Mouse (Mus musculus): ENCODE results near the gene Cyb561a3.

Cyb561a3 gene

DNA sequence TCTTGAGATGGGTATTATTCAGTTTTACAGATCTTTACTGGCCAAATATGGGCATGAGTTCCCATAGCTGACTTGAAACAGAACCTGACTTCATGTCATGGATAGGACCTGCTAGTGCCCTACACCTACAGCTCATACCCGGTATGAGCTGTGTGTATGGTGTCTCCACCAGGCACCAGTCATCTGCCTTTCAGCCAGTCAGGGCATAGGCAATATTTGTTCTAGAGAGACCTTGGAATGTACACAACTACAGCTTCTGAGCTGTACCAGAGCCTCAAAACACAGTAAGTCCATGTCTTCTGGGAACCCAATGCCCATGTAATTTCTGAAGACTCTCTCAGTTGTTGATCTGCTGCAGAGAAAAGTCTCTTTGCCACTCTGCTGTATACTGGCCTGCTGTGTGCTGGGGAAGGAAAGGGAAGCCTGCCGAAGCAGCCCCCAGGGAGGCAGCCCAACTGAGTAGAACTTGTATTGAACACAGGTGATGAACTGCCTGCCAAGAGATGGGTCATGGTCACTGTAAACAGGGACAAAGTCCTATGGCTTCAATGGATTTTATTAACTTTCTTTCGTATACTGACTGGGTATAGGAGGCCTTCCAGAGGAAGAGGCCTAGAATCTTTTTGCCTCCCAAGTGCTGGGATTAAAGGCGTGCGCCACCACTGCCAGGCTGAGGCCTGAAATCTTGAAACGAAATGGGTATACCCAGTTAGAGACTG lies 14.8 kb downstream of the Cyb561a3 start:
- DNase-seq = no peak

DNA sequence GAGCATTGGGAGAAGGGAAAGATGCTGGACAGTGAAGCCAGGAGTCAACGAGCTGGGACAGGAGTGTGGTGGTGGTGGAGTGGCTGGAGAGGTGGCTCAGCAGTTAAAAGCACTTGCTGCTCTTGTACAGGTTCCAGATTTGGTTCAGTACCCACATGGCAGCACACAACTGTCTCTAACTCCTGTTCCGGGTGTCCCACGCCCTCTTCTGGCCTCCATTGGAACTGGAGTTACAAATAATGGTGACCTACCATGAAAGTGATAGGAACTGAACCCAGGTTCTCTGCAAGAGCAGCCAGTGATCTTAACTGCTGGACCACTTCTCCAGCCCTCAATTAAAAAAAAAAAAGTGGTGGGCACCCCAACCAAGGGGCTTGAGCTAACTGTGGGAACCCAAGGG lies 21.2 kb downstream of the Cyb561a3 start:
- no peak for DNase-seq

DNA sequence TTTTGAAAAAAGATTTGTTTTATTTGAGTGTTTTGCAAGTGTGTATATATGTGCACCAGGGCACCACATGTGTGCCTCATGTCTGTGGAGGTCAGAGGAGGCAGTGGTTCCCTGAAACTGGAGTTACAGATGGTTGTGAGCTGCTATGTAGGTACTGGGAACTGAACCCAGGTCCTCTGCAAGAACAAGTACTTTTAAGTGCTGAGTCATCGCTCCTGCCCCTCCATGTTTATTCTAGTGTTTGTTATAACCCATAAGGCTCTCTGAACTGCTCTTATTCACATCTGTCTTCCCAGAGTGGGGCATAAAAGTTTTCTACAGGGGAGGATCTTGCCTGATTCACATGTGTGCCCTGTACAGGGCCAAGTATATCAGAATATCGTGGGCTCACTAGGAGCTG lies 22.7 kb downstream of the Cyb561a3 start:
- no peak for DNase-seq

DNA sequence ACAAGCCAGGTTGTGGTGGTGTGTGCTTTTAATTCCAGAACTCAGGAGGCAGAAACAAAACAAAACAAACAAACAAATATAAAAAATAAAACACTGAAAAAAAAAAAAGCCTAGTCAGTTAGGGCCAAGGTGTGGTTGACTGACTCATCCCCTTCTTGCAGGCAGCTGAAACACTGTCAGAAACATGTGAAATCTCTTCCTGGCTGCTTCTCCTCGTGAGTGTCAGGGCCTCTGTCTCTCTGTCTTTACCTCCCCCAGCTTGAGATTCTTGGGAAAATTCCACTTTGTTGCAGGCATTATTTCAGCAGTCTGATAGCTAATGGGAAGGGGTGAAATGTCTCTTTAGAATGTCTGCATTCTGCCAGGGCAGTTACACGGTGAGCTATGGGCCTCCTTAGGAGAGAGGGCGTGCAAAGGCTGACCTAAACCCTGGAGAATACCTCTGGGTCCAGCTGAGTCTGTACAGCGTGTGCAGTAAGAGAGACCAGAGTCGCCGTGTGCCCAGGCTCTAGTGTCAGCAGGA lies 25.3 kb downstream of the Cyb561a3 start:
- no peak for DNase-seq

DNA sequence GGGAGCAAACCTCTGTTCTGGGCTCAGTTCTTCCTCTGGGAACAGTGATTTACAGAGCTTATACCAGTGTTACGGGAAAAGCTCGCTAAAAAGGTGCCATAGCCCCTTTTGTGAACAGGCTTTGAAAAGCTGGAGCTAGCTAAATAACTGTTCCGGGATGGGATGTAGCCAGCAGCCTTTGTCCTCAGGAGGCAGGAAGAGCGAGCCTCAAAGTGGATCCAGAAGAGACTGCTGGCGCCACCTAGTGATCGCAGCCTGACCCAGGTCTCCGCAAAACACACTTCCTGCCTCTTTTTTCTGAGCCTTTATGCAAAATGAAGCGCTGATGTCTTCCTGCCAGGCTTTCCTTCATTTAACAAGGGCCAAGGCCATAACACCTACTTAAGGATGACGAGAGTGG lies 25.8 kb downstream of the Cyb561a3 start:
- peak; percentile 85 for DNase-seq

DNA sequence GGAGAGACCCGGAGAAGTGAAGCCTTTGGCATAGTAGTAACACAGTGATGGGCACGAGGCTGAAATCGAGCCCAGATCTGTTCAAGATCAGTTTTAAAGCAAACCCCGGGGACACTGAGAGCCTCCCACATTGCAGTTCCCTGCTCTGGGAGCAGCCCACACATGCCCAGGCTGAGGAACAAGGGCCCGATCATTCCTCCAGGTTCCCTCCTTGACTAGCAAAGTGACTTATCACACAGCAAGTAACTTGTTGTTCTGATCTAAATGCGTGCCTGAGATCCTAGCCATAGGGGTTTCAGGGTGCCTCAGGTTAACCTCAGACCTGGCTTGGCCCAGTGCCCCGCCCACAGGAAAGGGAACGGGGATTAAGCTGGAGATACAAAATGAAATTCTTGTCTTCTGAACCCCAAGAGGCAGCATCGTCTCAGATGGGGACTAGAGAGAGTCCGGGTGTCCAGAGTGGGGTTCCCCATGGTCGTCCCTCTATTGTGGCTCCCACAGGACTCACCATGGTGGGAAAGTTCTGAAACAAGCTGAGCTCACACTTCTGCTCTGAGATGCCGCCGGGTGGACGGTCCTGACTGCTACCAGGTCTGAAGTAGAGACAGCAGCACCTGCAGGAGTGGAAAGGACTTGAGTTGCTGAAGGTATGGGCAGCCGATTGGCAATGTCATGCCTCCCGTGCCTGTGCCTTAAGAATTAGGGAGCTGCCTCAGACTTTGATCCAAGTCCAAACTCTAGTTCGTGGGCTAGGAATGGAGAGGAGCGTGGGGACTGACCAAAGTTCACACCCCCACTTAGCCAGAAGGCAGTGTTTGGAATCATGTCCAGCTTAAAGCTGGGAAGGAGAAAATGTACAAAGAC lies 26.9 kb downstream of the Cyb561a3 start:
- DNase-seq = peak; percentile 35

DNA sequence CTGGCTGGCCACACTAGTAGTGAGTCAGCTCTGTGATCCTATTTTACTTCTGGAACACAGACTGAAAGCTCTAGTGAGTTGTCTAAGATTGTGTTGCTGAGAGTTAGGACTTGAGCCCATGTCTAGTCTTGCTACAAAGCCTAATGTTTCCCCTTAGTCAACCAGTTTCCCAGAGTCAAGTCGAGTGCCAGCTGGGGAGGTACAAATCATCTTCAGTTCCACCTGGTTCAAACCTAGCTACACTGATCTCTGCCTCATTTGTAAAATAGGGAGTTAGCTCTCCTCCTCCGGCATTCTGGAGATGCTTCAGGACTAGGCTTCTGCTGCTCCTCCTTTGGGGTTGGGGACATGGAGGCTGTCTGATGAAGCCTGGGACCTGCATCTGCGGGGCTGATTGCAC lies 27.6 kb downstream of the Cyb561a3 start:
- DNase-seq = peak; percentile 7

DNA sequence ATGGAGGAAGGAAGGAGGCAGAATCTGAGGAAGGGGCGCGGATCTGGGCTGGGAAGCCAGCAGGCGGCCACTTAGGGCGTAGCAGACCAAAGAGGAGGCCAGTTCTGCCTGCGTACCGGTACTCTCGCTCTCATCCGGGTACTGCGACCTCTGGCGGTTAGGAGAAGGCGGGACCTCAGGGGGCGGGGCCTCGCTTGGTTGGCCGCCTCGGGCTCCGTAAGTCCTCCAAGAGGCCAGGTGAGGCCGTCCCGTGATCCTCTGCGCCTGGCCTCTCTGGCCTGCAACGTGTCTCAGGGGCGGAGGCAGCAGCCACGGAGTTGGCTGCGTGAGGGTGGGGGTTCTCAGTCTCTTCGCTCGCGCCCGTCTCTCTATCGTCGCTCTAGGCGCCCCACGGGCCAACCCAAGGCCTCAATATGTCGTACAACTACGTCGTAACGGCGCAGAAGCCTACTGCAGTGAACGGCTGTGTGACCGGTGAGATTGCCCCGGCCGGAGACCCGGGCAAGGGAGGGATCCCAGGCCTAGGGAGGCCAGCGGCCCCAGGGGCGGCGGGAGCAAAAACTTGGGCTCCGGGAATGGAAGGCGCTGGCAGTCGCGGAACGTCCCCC lies 28.4 kb downstream of the Cyb561a3 start, which contains the start of the genes Ddb1 and Tkfc:
Gene Ddb1, plus strand, starts transcription at position 35 of the 608 bp plus-strand sequence.
Gene Tkfc, minus strand, starts transcription at position 362 of the 608 bp plus-strand sequence.
- DNase-seq = peak; percentile 99

DNA sequence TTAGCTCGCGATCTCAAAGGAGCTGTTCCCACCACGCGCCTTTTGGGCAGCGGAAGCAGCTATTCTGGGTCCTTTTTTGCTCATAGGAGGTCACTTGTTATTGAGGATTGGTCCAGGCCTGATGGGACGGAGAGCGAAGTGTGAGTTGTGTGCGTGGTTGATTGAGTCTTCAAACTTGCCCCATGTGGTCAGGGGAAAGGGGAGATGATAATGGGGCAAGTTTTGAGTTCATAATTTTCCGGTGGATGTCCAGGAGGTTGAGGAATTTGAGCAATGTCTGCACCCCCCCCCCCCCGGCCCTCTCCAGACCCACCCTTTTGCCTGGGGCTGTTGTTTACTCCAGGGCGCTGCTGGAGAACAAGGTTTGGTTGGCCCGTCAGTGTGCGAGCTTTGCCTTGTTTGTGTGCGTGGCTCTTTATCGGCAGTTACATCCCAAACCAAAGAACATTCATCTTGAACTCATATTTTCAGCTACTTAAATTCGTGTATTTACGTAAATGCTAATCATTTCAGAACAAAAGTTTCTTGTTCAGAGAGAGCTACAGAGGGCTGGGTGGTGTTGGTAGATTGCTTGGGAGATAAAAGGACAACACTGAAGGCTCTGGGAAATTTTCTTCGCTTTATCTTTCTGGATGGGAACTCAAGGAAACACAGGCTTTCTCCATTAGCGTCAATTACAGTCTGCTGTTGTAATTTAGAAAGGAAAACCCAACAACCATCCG lies 29.1 kb downstream of the Cyb561a3 start:
- DNase-seq = no peak

DNA sequence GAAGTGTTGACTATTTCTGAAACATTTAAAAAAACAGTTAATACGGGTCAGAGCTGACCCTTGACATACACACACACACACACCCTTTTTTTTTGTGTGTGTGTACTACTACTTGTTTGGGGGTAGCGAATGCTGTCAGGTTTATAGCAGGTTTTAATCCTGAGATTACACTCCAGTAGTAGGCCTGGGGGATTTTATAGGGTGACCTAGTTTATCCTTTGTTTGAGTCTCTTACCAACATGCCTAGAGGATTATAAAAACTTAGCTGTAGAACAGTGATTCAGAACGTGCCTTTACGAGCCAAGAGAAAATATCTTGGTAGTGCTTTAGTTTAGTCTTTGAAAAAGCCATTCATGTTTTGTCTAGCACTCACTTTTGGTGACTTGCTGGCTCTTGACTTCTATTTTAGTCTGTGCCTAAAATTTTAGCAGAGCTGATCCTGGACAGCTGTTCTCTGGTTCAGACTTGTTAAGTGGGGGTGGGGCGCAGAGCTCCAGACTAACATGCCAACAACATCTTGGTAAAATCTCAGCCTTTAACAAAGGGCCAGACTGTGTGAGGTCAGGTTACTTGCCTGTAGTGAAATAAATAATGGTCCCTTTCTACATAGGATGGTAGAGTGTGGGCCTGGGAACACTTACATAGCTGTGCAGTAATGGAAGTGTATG lies 31.7 kb downstream of the Cyb561a3 start:
- no peak for DNase-seq

DNA sequence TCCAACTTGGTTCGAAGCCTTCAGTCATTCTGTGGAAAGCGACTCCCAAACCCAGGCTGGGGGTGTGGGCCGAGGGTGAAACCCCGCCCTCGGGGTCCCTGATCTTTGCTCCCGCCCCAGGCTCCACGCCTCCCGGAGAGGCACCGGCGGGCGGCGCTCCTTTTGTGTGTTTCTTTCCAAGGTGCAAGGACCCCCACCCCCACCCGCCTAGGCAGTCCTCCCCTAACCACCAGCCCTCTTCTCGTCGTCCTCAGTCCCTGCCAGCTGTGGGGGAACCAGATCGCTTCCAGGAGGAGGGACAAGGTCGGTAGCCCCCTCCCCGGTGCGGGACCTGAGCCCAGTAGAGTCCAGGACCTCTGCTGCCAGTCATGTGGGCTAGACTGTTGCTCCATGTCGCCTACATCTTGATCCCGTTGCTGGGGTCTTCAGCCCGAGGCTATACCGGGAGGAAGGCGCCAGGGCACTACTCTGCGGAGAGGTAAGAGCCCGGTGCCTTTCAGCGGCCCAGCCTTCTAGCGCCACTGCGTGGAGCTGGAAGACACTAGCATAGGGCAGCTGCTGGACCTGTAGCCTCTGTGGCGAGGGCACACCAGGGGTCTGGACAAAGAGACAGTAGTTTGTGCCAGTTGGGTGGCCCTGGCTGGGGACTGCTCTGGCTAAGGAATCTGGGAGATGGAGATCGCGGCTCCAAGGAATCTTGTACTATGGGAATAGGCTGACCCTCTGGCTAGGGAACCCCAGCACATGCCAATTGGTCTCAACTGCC lies 57.3 kb downstream of the Cyb561a3 start, which contains the start of gene Vwce:
Gene Vwce, plus strand, starts transcription at position 108 of the 766 bp plus-strand sequence.
- peak; percentile 42 for DNase-seq

DNA sequence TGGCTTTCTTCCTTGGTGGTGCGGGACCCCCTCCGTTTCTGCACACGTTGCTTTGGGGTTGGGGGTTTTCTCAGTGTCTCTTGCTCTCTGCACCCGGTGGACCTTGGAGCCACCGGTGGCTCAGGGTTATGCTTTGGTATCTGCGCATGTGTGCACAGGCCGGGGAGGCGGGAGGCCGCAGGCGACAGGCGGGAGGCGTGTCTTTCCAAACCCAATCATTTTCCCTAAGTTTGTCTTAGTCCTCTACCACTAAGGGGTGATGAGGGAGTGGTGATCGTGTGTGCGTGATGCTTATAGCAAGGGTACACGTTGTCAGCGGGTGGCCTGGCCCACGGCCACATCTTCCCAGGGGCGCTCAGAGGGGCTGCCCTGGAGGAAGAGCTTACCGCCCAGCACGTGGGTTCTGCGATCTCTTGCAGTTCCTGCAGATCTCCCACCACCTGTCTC lies 57.9 kb downstream of the Cyb561a3 start:
- peak; percentile 52 for DNase-seq

DNA sequence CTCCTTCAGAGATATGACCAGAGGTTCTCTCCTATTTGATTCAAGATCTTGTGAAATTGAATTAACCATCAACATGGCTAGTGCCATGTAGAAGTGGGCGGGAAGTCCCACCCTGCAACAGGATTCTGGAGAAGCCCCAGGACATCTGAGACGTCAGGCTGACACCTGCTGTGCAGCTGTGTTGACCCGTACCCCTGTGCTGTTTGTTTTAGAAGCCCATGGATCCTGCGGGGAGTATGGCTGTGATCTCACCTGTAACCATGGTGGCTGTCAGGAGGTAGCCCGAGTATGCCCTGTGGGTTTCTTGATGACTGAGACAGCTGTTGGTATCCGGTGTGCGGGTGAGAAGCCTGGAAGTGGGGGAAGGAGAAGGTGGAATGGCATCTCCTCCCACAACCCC lies 60.9 kb downstream of the Cyb561a3 start:
- DNase-seq = no peak

DNA sequence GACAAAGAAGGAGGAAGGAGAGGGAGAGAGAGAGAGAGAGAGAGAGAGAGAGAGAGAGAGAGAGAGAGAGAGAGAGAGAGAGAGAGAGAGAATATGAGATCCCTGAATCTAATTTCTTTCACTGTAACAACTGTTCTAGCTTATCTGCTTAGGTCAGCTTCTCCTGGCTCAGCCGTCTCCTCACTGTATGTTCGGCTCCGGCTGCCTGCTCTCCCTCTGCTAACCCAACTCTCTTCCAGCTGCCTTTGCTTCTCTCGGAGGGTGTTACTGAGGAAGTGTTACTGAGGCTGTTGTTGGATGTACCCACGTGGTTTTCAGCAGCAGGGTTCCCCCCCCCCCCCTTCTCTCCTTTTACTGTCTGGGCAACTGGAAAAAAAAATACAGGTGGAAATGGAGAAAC lies 63.1 kb downstream of the Cyb561a3 start:
- DNase-seq = no peak

DNA sequence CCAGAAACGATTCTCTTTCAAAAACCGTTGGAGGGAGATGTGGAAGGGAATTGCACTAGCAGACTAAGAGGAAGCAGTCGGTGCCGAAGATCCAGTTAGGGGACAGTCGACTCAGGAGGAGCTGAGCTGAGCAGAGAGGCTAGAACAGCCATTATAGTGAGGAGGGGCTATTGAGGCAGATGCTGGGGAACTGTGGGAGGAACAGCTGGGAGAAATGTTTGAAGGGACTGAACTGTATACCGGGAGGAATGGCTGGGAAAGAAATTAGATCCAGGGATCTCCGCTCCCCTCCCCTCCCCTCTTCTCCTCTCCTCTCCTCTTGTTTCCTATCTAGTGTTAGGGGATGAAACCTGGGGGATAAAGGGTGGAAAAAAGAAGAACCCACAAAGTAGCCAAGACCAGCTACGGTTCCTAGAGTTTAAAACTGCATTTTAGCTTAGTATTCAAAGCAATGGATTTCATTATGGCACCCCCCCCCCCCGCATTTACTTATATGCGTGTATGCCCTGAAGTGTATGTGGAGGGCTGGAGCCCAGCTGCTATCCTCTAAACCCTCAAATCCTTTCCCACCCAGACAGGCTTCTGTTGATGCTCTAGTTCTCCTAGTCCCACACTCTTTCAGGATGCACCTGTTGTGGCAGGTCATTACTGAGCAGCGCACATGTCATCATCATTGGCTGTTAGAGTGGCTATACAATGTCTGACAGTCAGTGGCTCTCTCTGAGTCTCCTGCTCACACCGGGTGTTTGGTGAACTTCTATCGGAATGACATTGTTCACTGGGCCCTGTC lies 63.8 kb downstream of the Cyb561a3 start:
- no peak for DNase-seq

All from cerebellum, adult 11 months (tissue).